Mouse (Mus musculus): Measurements from ENCODE around the gene Spata18.

The Spata18 gene

DNA sequence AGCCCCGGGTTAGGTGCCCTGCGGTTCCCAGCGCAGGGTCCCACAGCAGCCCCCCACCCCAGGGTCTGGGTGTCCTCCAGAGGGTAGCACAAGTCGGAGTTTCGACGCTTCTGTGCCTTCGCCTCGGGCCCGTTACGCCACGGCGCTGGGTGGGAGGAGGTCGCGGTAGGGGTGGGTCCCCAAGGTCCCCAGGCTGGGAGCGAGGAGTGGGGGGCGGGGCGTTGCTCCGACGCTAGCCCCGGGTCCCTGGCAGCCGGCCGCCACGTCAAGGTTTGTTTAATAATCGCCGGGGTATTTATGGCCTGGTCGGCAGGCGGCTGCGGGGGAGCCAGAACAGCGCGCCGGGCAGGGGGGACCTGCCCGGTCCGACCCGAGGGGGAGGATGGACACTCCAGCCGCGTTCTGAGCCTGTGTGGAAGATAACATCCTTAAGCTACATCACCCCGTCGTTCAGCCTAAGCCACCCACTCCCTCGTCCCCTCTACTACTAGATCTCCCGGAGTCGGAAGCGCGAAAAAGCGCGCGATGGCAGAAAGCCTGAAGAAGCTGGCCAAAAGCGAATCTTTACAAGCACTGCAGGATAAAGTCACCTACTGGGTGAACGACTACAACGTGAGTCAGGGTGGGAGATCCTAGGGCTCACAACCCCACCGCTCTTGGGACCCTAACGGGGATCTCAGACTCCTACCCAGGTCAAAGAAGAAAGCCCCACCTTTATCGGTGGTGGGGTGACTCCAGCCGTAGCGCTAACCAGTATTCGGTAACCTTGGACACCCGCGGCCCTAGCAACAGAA, at the start of gene Spata18:
Spata18 (plus strand) TSS at position 319 of the 794 bp plus-strand sequence.
- peak; percentile 48 for DNase-seq (ENCODE audit: low read depth, low spot score)

DNA sequence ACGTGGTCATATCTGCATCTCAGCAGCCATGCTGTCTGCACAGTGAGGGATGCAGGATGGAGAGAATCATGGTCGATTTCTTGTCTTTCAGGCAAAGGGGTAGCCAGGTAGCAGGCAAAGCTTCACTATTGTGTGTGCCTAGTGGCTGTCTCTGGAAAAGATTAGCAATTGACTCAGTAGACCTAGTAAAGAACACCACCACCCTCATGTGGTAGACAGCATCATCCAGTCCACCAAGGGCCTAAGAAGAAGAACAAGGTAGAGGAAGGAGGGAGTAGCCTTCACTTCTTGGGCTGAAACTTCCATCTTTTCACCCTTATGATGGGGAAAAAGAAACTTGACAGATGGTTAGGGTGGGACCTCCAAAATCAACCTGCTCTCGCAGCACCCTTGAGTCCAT, 48.3 kb upstream of the Spata18 start:
- DNase-seq (ENCODE audit: low read depth, low spot score): no peak

- no peak for DNase-seq (ENCODE audit: low read depth, low spot score)
Observed at GRCm38 (mm10) chr5:73604542-73604941, 46.6 kb upstream of the Spata18 start.

- DNase-seq (ENCODE audit: low read depth, low spot score): no peak
Observed at GRCm38 (mm10) chr5:73604964-73605363, 46.2 kb upstream of the Spata18 start.

DNA sequence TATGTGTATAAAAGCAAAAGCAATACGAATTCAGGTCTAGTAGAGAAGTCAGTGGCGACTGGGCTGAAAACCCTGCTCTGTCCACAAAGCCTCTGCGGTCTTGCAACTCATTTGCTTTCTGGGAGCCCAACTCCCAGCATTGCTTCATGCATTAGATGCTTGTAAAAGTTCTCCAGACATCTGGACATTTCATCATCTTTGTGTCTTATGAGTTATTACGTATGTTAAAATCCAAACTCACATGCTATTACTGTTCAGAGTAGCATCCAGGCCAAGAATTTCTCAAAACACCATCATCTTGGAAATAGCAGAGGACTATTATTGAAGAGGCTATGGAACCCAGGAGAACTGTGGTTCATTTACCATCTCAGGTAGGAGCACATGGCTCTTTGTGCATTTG, 40.1 kb upstream of the Spata18 start:
- no peak for DNase-seq (ENCODE audit: low read depth, low spot score)

DNA sequence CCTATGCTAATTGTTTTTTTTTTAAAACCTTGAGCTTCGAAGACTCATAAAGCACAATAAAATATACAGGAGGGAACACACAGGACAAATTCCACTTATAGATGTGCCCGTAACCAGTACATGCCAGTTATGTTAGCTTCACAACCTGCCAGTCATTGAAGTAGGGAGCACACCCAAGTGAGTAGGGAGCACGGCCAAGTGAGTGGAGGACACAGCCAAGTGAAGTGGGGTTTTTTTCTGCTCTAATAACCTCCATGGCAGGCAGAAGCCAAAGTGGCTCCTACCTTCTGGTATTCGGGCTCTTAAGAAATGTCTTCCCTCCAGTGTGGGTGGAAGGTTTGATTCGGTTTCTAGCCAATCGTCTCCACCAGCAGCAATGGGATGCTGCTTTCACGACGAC, 37.9 kb upstream of the Spata18 start:
- no peak for DNase-seq (ENCODE audit: low read depth, low spot score)

- DNase-seq (ENCODE audit: low read depth, low spot score): no peak
Observed at GRCm38 (mm10) chr5:73615211-73615610, 36.0 kb upstream of the Spata18 start.

DNA sequence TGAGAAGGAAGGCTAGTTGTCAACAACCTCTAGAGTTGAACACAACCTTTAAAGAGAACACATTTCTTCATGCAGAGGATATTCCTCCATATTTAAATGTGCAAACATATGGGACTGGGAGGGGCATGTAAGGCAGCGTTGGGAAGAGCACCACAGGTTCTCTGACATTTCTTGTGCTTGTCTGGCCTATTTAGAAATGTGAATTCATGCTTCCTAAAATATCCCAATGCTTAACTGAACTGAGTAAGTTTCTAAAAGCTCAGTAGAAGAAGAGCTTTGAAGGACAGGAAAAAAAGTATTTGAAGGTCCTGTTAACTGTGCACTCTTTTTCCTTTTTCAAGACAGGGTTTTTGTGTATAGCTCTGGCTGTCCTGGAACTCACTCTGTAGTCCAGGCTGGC, 32.2 kb upstream of the Spata18 start:
- DNase-seq (ENCODE audit: low read depth, low spot score): no peak

DNA sequence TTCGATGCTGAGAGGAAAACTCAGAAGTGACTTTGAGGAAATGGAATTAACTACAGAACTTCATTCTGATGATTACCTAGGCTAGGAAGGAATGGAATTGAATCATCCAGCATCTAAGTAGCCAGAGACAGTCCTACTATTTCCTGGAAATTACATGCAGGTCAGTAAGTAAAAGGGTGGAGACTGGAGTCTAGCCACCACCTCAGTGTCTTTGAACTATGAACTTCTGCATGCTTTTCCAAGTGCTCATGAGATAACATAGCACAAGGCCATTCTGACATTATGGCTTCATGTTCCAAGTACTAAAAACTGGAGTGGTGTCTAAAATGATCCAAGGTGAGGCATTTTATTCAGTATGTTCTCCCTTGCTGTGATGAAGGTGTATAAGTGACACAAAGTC, 25.7 kb upstream of the Spata18 start:
- no peak for DNase-seq (ENCODE audit: low read depth, low spot score)

DNA sequence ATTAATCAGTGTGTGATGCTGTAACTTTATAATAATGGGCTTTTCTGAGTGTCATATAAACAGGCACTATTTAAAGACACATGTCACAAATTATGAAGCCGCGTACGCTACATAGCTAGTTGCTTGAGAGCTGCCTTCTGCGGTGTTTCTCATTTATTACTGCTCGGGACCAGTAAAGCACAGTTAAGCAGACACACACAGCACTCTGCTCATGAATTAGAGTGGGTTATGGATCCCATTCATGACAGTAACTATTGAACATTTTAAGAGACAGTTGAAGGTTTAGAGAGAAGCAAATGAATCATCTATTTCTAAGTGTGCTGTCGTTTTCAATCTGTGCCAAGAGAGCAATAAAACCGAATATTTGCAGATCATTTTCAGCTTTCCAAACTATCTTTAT, 24.3 kb upstream of the Spata18 start:
- DNase-seq (ENCODE audit: low read depth, low spot score): no peak

GRCm38 (mm10) chr5:73627559-73627958, 23.6 kb upstream of the Spata18 start:
- no peak for DNase-seq (ENCODE audit: low read depth, low spot score)

DNA sequence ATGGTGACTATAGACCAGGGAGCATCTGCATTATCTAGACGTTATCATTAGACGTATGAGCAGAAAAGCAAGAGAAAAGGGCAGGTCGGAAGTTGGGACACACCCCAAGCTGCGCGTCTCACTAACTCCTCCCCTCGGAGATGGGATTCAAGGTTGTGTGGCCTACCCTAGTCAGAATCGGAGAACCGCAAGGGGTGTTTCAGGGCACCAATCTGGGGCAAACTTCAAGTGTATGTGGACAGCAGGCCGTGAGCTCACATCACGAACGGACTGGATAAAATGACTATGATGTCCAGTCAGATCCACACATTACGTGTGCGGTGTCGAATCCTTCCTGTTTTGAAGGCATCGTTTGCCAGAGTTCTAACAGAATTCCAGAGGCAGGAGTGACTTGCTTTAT, 23.2 kb upstream of the Spata18 start:
- DNase-seq (ENCODE audit: low read depth, low spot score): no peak

GRCm38 (mm10) chr5:73630141-73630540, 21.0 kb upstream of the Spata18 start:
- no peak for DNase-seq (ENCODE audit: low read depth, low spot score)

GRCm38 (mm10) chr5:73631001-73631558, 20.1 kb upstream of the Spata18 start:
- no peak for DNase-seq (ENCODE audit: low read depth, low spot score)

DNA sequence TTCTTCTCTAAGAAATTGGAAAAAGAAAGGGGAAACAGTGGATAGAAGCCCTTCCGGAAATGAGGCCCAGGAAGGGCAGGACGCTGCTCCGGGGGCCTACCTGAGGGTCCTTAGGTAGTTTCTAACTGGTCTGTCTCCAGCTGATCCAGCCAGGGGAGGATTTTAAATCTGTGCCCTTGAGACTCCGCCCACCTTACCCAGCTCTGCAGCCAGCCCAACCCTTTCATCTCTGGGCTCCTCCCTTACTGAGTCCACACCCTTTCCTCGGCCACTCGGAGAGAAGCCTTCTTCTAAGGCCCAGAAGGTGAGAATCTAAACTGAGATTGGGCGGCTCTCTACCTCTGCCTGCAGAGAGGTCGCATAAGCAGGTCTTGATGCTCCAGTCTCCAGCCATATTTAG, 18.9 kb upstream of the Spata18 start, which contains the start of gene Lrrc66:
Lrrc66 (minus strand) TSS at position 236 of the 400 bp plus-strand sequence.
- DNase-seq (ENCODE audit: low read depth, low spot score): peak; percentile 71

GRCm38 (mm10) chr5:73633141-73633540, 18.0 kb upstream of the Spata18 start:
- peak; percentile 82 for DNase-seq (ENCODE audit: low read depth, low spot score)

DNA sequence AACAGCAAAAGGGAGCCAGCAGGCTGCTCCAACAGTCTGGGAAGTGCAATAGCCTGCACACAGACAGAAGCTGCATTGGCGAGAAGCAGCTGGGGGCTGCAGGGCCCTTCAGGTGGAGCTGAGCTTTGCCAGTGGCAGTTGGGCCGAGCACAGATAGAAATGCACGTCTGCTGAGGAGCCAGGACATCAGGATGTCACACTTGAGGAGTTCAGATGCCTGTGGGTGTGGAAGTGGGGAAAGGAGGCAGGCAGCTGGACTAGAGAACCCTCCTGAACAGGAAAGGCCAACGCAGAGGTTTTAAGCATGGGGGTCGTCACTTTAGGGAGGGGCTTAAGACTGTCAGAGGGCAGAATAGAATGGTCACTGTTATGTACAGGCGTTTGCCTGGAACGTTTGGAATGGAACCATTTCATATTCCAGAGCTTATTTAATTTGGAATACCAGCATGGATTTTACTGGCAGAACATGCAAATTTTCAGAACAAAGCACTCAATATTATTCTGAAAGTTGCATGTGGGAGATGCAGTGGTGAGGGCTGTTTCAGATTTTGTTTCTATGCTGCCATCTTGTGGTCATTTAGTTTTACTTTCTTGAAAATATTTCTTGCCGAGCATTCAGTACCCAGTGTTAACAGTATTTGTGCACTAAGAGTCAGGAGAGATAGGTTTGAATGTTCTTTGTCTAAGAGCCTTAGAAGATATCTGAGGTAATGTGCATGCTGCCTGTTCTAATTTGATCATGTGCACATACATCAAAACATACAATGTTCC, 13.7 kb upstream of the Spata18 start:
- DNase-seq (ENCODE audit: low read depth, low spot score): no peak

GRCm38 (mm10) chr5:73641058-73641457, 10.1 kb upstream of the Spata18 start:
- no peak for DNase-seq (ENCODE audit: low read depth, low spot score)

GRCm38 (mm10) chr5:73642091-73642490, 9.1 kb upstream of the Spata18 start:
- DNase-seq (ENCODE audit: low read depth, low spot score): peak; percentile 67

DNA sequence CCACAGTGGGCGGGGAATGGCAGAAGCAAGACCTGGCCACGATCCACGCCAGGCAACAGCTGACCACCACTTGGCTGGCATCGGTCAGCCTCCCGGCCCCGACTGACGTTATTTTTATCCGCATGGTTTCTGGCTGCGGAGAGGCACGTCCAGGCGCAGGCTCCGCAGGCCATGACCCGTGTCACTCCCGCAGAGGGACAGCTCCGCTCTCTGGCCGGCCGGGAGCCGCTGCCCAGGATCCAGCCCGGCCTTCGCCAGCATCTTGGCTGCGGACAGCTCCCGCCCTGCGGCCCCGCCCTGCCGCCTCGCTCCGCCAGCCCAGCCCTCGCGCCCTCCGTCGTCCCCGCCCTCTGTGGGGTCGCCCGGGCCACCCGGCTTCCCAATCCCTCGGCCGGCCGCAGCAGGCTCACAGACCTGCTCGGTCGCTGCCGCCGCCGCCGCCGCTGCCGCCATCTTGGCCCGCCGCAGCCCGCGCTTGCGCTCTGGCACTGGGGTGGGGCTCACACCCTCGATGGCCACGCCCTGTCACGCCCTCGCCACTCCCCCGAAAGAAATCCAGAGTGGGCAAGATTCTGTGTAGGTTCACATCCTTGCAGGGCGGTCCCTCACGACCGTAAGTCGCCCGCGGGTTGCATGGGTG, 3.8 kb upstream of the Spata18 start, which contains the start of gene Sgcb:
Sgcb (minus strand) TSS at position 530 of the 640 bp plus-strand sequence.
- peak; percentile 79 for DNase-seq (ENCODE audit: low read depth, low spot score)

DNA sequence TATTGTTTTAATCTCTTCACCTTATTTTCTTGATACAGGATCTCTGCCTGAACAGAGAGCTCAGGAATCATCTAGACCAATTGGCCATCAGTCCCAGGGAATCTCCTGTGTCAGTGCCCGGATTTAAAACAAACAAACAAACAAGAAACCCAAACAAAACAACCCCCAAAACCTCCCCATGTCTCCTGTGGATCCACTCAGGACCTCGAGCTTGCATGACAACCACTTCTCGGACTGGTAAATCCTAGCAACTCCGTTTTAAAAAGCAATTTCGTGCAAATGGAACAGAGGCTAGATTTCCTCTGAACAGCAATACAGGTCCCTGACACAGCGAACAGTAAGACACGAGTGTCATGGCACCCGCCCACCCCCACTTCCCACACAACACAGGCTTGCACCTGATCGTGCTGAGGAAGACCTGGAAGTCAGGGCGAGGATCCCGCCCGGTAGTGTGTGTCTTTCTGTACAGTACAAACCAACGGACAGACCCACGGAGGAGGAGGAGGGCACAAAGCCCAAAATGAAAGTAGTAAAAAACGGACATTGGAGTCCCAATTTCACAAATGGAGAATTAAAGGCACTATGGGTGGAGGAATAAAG, 714 bp upstream of the Spata18 start:
- DNase-seq (ENCODE audit: low read depth, low spot score): peak; percentile 23

DNA sequence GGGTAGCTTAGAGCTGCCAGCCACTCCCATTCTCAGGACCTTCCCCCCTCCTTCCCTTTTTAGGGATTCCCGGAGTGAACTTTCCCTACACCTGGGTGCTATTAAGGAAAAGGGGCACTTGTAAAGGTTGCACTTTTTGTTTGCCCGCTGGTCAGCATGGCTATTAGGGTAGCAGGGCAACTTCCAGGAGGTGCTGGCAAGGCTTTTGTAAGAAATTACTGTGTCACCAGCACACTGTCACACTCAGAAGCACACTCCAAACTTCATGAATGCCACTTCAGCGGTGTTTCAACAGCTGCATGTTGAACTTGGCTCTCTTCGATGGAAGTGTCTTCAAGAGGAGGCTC, 649 bp downstream of the Spata18 start:
- DNase-seq (ENCODE audit: low read depth, low spot score): no peak

Data from ES-CJ7 (cell line).